Mouse (Mus musculus) embryonic facial prominence, embryonic 11.5 days (tissue): ENCODE results near the gene Cyb5b. TPM values are rescaled to one million over a fixed set of nuclear protein-coding genes. Genes with fewer than 3 reads are reported as not detected.

Experiments used
- ATAC-seq: fragments of 200-750 bp; cut with Nextera tagmentation; replicated peaks from 2 replicates; pipeline ENCODE4 v1.8.0; 2017; ENCODE audit warnings: low read depth; ENCODE audit not compliant: insufficient number of reproducible peaks, low FRiP score, low TSS enrichment
- DNase-seq: peaks from one replicate; pipeline ENCODE4 v3.0.0-alpha.2; 2015; ENCODE audit warnings: low spot score
- H3K27ac ChIP-seq: fragments of 300-500 bp; sonication (generic); replicated peaks from 2 replicates; pipeline ENCODE4 v1.5.1; 2014; ENCODE audit warnings: mild to moderate bottlenecking, low read depth, low read length, control low read depth
- H3K27me3 ChIP-seq: fragments of 300-500 bp; sonication (generic); 2 replicates; pipeline ENCODE4 v1.6.1; 2014; ENCODE audit warnings: mild to moderate bottlenecking, low read length, moderate library complexity, mixed read lengths; ENCODE audit not compliant: control insufficient read depth, insufficient read depth
- H3K36me3 ChIP-seq: fragments of 300-500 bp; sonication (generic); replicated peaks from 2 replicates; pipeline ENCODE4 v1.6.1; 2014; ENCODE audit warnings: low read depth, mild to moderate bottlenecking, low read length, moderate library complexity, mixed read lengths; ENCODE audit not compliant: control insufficient read depth, insufficient read depth
- H3K4me1 ChIP-seq: fragments of 300-500 bp; sonication (generic); 2 replicates; pipeline ENCODE4 v1.6.1; 2014; ENCODE audit warnings: low read length, mixed read lengths; ENCODE audit not compliant: control insufficient read depth, insufficient read depth
- H3K4me2 ChIP-seq: fragments of 300-500 bp; sonication (generic); 2 replicates; pipeline ENCODE4 v1.6.1; 2014; ENCODE audit warnings: low read depth, mild to moderate bottlenecking, control low read depth, low read length, moderate library complexity
- H3K4me3 ChIP-seq: fragments of 300-500 bp; sonication (generic); 2 replicates; pipeline ENCODE4 v1.5.1; 2014; ENCODE audit warnings: low read depth, low read length, control low read depth
- H3K9ac ChIP-seq: fragments of 300-500 bp; sonication (generic); replicated peaks from 2 replicates; pipeline ENCODE4 v1.6.1; 2014; ENCODE audit warnings: mild to moderate bottlenecking, control low read depth, low read length
- H3K9me3 ChIP-seq: fragments of 300-500 bp; sonication (generic); replicated peaks from 2 replicates; pipeline ENCODE4 v1.6.1; 2016; ENCODE audit warnings: mild to moderate bottlenecking, low read length, inconsistent platforms, mixed read lengths; ENCODE audit not compliant: control insufficient read depth
- WGBS: fragments of 180-500 bp; shearing (Covaris S2); extraction: QIAGEN DNeasy Blood & Tissue Kit; methylation state at CpG from one replicate; pipeline ENCODE4 v1.1.7; 2014; 5-methylcytosine and 5-hydroxymethylcytosine counted together
- polyA plus RNA-seq: library from polyadenylated mRNA; unstranded; fragments of >200 nt; fragmentation: Nextera tagmentation; extraction: Ambion mirVana; gene quantifications from 2 replicates; pipeline ENCODE4 v1.2.1, GENCODE M21; 2014

Cyb5b gene
- polyA plus RNA-seq, 1 experiment from 2014 or later = 145 TPM

DNA sequence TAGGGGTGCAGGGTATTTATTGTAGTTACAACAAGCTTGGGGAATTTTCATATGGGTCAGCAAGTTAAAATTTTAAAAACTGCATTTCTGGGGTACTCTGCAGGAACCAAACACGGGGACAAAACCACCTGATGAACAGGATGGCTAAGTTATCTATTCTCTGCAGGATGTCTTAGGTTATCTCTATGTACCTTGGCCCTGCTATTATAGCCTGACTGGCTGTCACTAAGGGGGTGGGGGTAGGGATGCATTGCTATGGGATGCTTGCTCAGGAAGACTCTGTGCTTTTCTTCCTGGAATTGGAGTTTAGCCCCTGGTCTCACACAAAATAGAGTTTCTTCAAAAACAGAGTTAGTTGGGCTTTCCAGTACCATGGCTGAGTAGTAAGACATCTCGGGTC, 83.3 kb downstream of the Cyb5b start:
- H3K27ac ChIP-seq = no peak overlapping the region
- no peaks in the 10 kb centered on the region for H3K36me3 ChIP-seq
- H3K9ac ChIP-seq = no peak overlapping the region
- ATAC-seq (no peak), DNase-seq (no peak)
- H3K4me1 ChIP-seq = no peaks in the 10 kb centered on the region
- H3K4me3 ChIP-seq = no peak overlapping the region
- H3K9me3 ChIP-seq = no peaks in the 10 kb centered on the region
- 82% methylated on average over 2 of the region's 2 CpGs for WGBS
- H3K4me2 ChIP-seq = no peak overlapping the region
- H3K27me3 ChIP-seq = no peaks in the 10 kb centered on the region

Other genes with a start within 250 kb of the Cyb5b start
- gene Sntb2, start 214.9 kb upstream of the Cyb5b start, polyA plus RNA-seq = 7.4 TPM in 2 replicates
- 88.3 and 93.7 TPM in 2 replicates for gene Vps4a, start 119.4 kb upstream of the Cyb5b start, polyA plus RNA-seq
- gene Pdf, start 102.0 kb upstream of the Cyb5b start, polyA plus RNA-seq = 44.8 and 48.3 TPM in 2 replicates
- 42.0 and 44.9 TPM in 2 replicates for gene Cog8, start 94.0 kb upstream of the Cyb5b start, polyA plus RNA-seq
- gene Nip7, start 93.8 kb upstream of the Cyb5b start, polyA plus RNA-seq = 113 and 114 TPM in 2 replicates
- gene Tmed6, start 85.0 kb upstream of the Cyb5b start, polyA plus RNA-seq = not detected in 2 replicates
- 16.1 and 16.5 TPM in 2 replicates for gene Terf2, start 54.1 kb upstream of the Cyb5b start, polyA plus RNA-seq
- gene Nfat5, start 142.8 kb downstream of the Cyb5b start, polyA plus RNA-seq = 8.8 and 9.1 TPM in 2 replicates